Mouse (Mus musculus): ENCODE data around the gene Phactr1.

GRCm38 (mm10) chr13:42774040-42774439, 93.6 kb downstream of the Phactr1 start:
- TF ChIP-seq TCF12 (IDR thresholded peaks at IDR 0.05; ENCODE audit: insufficient read depth, poor library complexity, severe bottlenecking) (no peak), CEBPB (IDR thresholded peaks at IDR 0.05; ENCODE audit: insufficient read depth, poor library complexity, severe bottlenecking) (no peak), POLR2AphosphoS2 (IDR thresholded peaks at IDR 0.05; ENCODE audit: insufficient read length, low read depth) (no peak), MYOD1 (IDR thresholded peaks at IDR 0.05; ENCODE audit: control insufficient read depth in 1 of 3, insufficient read length in 2 of 3, low read depth in 2 of 3) (no peak), POLR2A (IDR thresholded peaks at IDR 0.05; ENCODE audit: insufficient read length, low read depth) (no peak)
